Mouse (Mus musculus) kidney, adult 2 months (tissue): ENCODE data around the gene Elmod3. TPM values are rescaled to one million over a fixed set of nuclear protein-coding genes. Genes with fewer than 3 reads are reported as not detected.
A peak's percentile ranks its signal among the peaks of the same experiment; 100 is the strongest.

Source experiments
- DNase-seq: peaks from one replicate; pipeline ENCODE4 v3.0.0; 2021
- H3K27ac ChIP-seq: fragments of 200-500 bp; 2 replicates; pipeline ENCODE4 v1.5.1; 2012; ENCODE audit warnings: low read depth, low read length, control low read depth, inconsistent platforms; ENCODE audit not compliant: insufficient read depth
- H3K27me3 ChIP-seq: fragments of 200-500 bp; replicated peaks from 2 replicates; pipeline ENCODE4 v1.6.1; 2012; ENCODE audit warnings: mild to moderate bottlenecking, moderate library complexity, low read length, inconsistent platforms; ENCODE audit not compliant: control insufficient read depth, insufficient read depth
- H3K36me3 ChIP-seq: fragments of 200-500 bp; 2 replicates; pipeline ENCODE4 v1.6.1; 2012; ENCODE audit warnings: mild to moderate bottlenecking, moderate library complexity, low read length, inconsistent platforms; ENCODE audit not compliant: control insufficient read depth, insufficient read depth
- H3K4me1 ChIP-seq: fragments of 200-500 bp; 2 replicates; pipeline ENCODE4 v1.6.1; 2011; ENCODE audit warnings: low read length; ENCODE audit not compliant: control insufficient read depth, insufficient read depth
- H3K4me3 ChIP-seq: fragments of 200-500 bp; 2 replicates; pipeline ENCODE4 v1.5.1; 2011; ENCODE audit warnings: mild to moderate bottlenecking, low read depth, low read length, control low read depth; ENCODE audit not compliant: insufficient read depth
- CTCF ChIP-seq: fragments of 200-500 bp; conservative IDR thresholded peaks from 2 replicates; pipeline ENCODE4 v1.5.1; 2011; ENCODE audit warnings: low read depth, mild to moderate bottlenecking, control low read depth, low read length, moderate library complexity, mixed read lengths; ENCODE audit not compliant: insufficient read depth, insufficient read length
- POLR2A ChIP-seq: fragments of 200-500 bp; IDR thresholded peaks from one replicate; pipeline ENCODE4 v1.6.1; 2011; ENCODE audit warnings: low read depth, low read length, control low read depth
- WGBS: fragments of 180-500 bp; shearing (Covaris S2); methylation state at CpG from one replicate; pipeline ENCODE4 v1.1.7; 2018; 5-methylcytosine and 5-hydroxymethylcytosine counted together
- polyA plus RNA-seq: library from polyadenylated mRNA; depleted of rRNA; stranded (reverse); fragments of >200 nt; gene quantifications from 2 replicates; pipeline ENCODE4 v1.2.3, GENCODE M21; 2012; rRNA removed

Gene Elmod3
- polyA plus RNA-seq, 1 experiment = 43.0 TPM

- DNase-seq = peak; percentile 48
- H3K4me1 ChIP-seq = no peaks in the 10 kb centered on the region
- 0 out of 2 replicates have a peak overlapping the region, but pooled peaks have one; percentile 14 for H3K27ac ChIP-seq
- no peak overlapping the region for H3K4me3 ChIP-seq
- no peak for TF ChIP-seq CTCF
- TF ChIP-seq POLR2A = no peak
- no peaks in the 10 kb centered on the region for H3K27me3 ChIP-seq
- WGBS = 37% methylated on average over 10 of the region's 10 CpGs
- no peaks in the 10 kb centered on the region for H3K36me3 ChIP-seq
Observed at GRCm38 (mm10) chr6:72519892-72520663, 78.1 kb downstream of the Elmod3 start.

DNA sequence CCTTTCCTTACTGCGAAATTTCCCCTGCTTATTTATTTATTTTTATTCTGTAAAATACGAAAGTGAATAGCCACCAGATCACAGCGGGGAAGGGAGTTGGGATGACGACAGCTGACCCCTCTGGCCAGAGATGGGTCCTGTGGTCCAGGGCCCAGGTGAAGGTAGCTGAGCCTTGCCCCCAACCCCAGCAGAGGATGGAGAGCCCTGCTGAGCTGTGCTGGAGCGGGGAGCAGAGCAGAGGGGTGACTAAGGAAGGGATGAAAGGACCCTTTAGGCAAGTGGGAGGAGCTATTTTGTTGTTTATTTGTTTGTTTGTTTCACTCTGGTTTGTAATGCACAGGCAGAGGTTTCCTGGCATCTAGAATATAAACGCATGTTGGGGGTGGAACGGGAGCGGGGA is 78.9 kb downstream of the Elmod3 start:
- DNase-seq = no peak
- 74% methylated on average over 8 of the region's 8 CpGs for WGBS
- no peak overlapping the region for H3K27ac ChIP-seq
- no peak for TF ChIP-seq POLR2A
- TF ChIP-seq CTCF = no peak
- H3K36me3 ChIP-seq = no peaks in the 10 kb centered on the region
- H3K4me1 ChIP-seq = no peaks in the 10 kb centered on the region
- H3K4me3 ChIP-seq = no peak overlapping the region
- no peaks in the 10 kb centered on the region for H3K27me3 ChIP-seq

DNA sequence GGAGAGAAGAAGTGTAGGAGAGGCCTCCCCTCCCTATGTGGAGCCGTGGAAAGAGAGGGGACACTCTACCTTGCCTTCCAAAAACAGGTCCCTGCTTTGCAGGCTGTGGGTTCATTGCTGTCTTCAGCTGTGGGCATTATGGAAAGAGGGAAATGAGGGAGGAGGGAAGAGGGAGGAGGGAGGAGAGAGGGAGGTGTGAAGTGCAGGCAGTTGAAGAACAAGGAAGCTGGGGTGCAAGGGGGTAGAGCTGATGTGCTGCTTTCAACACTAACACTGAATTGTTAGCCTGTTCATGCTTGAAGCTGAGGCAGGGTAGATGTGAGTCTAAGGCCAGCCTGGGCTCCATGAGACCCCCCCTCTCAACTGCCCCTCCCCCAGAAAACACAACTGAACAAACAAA is 79.4 kb downstream of the Elmod3 start:
- TF ChIP-seq POLR2A (no peak), CTCF (no peak)
- no peaks in the 10 kb centered on the region for H3K36me3 ChIP-seq
- H3K27ac ChIP-seq = no peak overlapping the region
- no peaks in the 10 kb centered on the region for H3K27me3 ChIP-seq
- peaks cover 4% of the 10 kb centered on the region; the same call in 1 of the 2 replicates for H3K4me1 ChIP-seq
- whole genome bisulfite sequencing = 88% methylated on average over 1 of the region's 1 CpGs
- no peak overlapping the region for H3K4me3 ChIP-seq
- DNase-seq = no peak

Other genes with a start within 250 kb of the Elmod3 start
- gene Tmem150a, start 243.0 kb downstream of the Elmod3 start, polyA plus RNA-seq = 171 and 189 TPM in 2 replicates
- gene Rnf181, start 231.5 kb downstream of the Elmod3 start, polyA plus RNA-seq = 176 and 192 TPM in 2 replicates
- gene Vamp5, start 217.9 kb downstream of the Elmod3 start, polyA plus RNA-seq = 48.7 and 60.1 TPM in 2 replicates
- 368 and 453 TPM in 2 replicates for gene Vamp8, start 207.7 kb downstream of the Elmod3 start, polyA plus RNA-seq
- gene Ggcx, start 184.1 kb downstream of the Elmod3 start, polyA plus RNA-seq = 17.9 and 21.9 TPM in 2 replicates
- gene Mat2a, start 158.9 kb downstream of the Elmod3 start, polyA plus RNA-seq = 150 and 168 TPM in 2 replicates
- 0.09 and 0.12 TPM in 2 replicates for gene Sh2d6, start 76.7 kb downstream of the Elmod3 start, polyA plus RNA-seq
- gene Capg, start 54.0 kb downstream of the Elmod3 start, polyA plus RNA-seq = 64.3 and 70.9 TPM in 2 replicates
- 237 and 272 TPM in 2 replicates for gene Retsat, start 62 bp upstream of the Elmod3 start, polyA plus RNA-seq
- 101 and 118 TPM in 2 replicates for gene Tgoln1, start 18.6 kb upstream of the Elmod3 start, polyA plus RNA-seq
- gene Tcf7l1, start 190.8 kb upstream of the Elmod3 start, polyA plus RNA-seq = 13.2 and 16.3 TPM in 2 replicates